20 mouse cellular contexts compared by ENCODE assay signal in genomic region chr14:122305132-122305531, GRCm38 (mm10).
A peak's percentile ranks its signal among the peaks of the same experiment; 100 is the strongest.
DNase-seq lines count a peak whose midpoint lies in the region; ATAC-seq and TF ChIP-seq lines count a peak whose summit lies in the region.
"Had no signal": no experiment of that assay in that cellular context is flagged by ENCODE, and none has a peak within 500 bp of the region (broad histone marks: within the 10 kb centered on the region; RNA-seq: fewer than 3 reads in every experiment).

No protein-coding gene starts in this region.

- no peak overlapping the region for H3K9ac ChIP-seq in forebrain, embryonic 14.5 days (ENCODE audit: low read length)
- no peak overlapping the region for H3K9ac ChIP-seq in hindbrain, postnatal 0 days (replicated peaks; ENCODE audit: low read length)
- H3K9ac ChIP-seq in midbrain, postnatal 0 days (replicated peaks; ENCODE audit: low read length, poor library complexity, severe bottlenecking): no peak overlapping the region
- H3K9ac ChIP-seq: kidney, embryonic 15.5 days; limb, embryonic 12.5 days; liver, embryonic 12.5 days; stomach, embryonic 15.5 days had no signal

- no peak overlapping the region for H3K4me2 ChIP-seq in forebrain, embryonic 14.5 days (ENCODE audit: low read length)
- no peak overlapping the region for H3K4me2 ChIP-seq in hindbrain, postnatal 0 days (ENCODE audit: low read depth, low read length)
- H3K4me2 ChIP-seq in midbrain, postnatal 0 days (ENCODE audit: low read depth, low read length, poor library complexity, severe bottlenecking): no peak overlapping the region
- H3K4me2 ChIP-seq: kidney, embryonic 15.5 days; limb, embryonic 12.5 days; liver, embryonic 12.5 days; stomach, embryonic 15.5 days had no signal

- DNase-seq in forebrain, embryonic 14.5 days (ENCODE audit: low spot score): peak; percentile 50
- no peak for DNase-seq in forebrain, embryonic 10.5 days (ENCODE audit: extremely low spot score, low spot score)
- peak; percentile 63 for DNase-seq in hindbrain, postnatal 0 days (ENCODE audit: low spot score)
- no peak for DNase-seq in hindbrain, embryonic 10.5 days (ENCODE audit: low spot score)
- peak; percentile 31 for DNase-seq in midbrain, postnatal 0 days (ENCODE audit: low spot score)
- DNase-seq in midbrain, embryonic 10.5 days (ENCODE audit: low spot score): no peak
- peak; percentile 69 to 73 for DNase-seq in right cerebral cortex, postnatal 10 days (ENCODE audit: low spot score in 2 of 2)
- no peak for DNase-seq in embryonic facial prominence, embryonic 10.5 days (ENCODE audit: low spot score)
- DNase-seq: adrenal gland, adult 8-10 months; cerebellum, adult 11 months; cerebellum, postnatal 10 days; lung, adult 2 months; retina, postnatal 1 day had no signal

- no peak for TF ChIP-seq CTCF in hindbrain, postnatal 0 days (IDR thresholded peaks at IDR 0.05; ENCODE audit: low read depth)
- no peak for TF ChIP-seq CTCF in midbrain, postnatal 0 days (IDR thresholded peaks at IDR 0.05)

- H3K4me1 ChIP-seq in forebrain, embryonic 14.5 days (ENCODE audit: control insufficient read depth, insufficient read depth, low read length): no peaks in the 10 kb centered on the region
- H3K4me1 ChIP-seq in forebrain, embryonic 10.5 days: peaks cover 10% of the 10 kb centered on the region; the same call in 1 of the 2 replicates
- H3K4me1 ChIP-seq in hindbrain, postnatal 0 days (ENCODE audit: insufficient read depth, low read length): 0 out of 2 replicates have a peak, but pooled peaks cover 3% of the 10 kb centered on the region
- peaks cover 7% of the 10 kb centered on the region; the same call in 1 of the 2 replicates for H3K4me1 ChIP-seq in hindbrain, embryonic 10.5 days (replicated peaks)
- 0 out of 2 replicates have a peak, but pooled peaks cover 3% of the 10 kb centered on the region for H3K4me1 ChIP-seq in midbrain, postnatal 0 days (ENCODE audit: insufficient read depth, low read length)
- peaks cover 17% of the 10 kb centered on the region for H3K4me1 ChIP-seq in midbrain, embryonic 10.5 days
- peaks cover 3% of the 10 kb centered on the region; the same call in 1 of the 2 replicates for H3K4me1 ChIP-seq in embryonic facial prominence, embryonic 10.5 days
- H3K4me1 ChIP-seq: kidney, embryonic 15.5 days; limb, embryonic 12.5 days; liver, embryonic 12.5 days; stomach, embryonic 15.5 days had no signal

- whole genome bisulfite sequencing in forebrain, embryonic 14.5 days: 52% methylated on average over 8 of the region's 8 CpGs
- 84% methylated on average over 8 of the region's 8 CpGs for WGBS in forebrain, embryonic 10.5 days
- WGBS in hindbrain, postnatal 0 days: 41% methylated on average over 8 of the region's 8 CpGs
- WGBS in hindbrain, embryonic 10.5 days: 70% methylated on average over 8 of the region's 8 CpGs
- WGBS in midbrain, postnatal 0 days: 41% methylated on average over 8 of the region's 8 CpGs
- 73% methylated on average over 8 of the region's 8 CpGs for WGBS in midbrain, embryonic 10.5 days
- WGBS in embryonic facial prominence, embryonic 10.5 days: 83% methylated on average over 8 of the region's 8 CpGs

- H3K27me3 ChIP-seq in forebrain, embryonic 14.5 days (replicated peaks; ENCODE audit: control insufficient read depth, insufficient read depth, low read length): no peaks in the 10 kb centered on the region
- H3K27me3 ChIP-seq in forebrain, embryonic 10.5 days (ENCODE audit: poor library complexity, severe bottlenecking): peaks cover 3% of the 10 kb centered on the region; the same call in 1 of the 2 replicates
- H3K27me3 ChIP-seq in hindbrain, postnatal 0 days (ENCODE audit: insufficient read depth, low read length): no peaks in the 10 kb centered on the region
- no peaks in the 10 kb centered on the region for H3K27me3 ChIP-seq in hindbrain, embryonic 10.5 days (ENCODE audit: insufficient read depth, poor library complexity, severe bottlenecking)
- no peaks in the 10 kb centered on the region for H3K27me3 ChIP-seq in midbrain, postnatal 0 days (ENCODE audit: insufficient read depth, low read length)
- H3K27me3 ChIP-seq in midbrain, embryonic 10.5 days (ENCODE audit: low read depth, poor library complexity, severe bottlenecking): peaks cover 31% of the 10 kb centered on the region; the same call in 1 of the 2 replicates
- peaks cover 5% of the 10 kb centered on the region; the same call in 1 of the 2 replicates for H3K27me3 ChIP-seq in embryonic facial prominence, embryonic 10.5 days (replicated peaks; ENCODE audit: low read depth, poor library complexity, severe bottlenecking)
- H3K27me3 ChIP-seq: kidney, embryonic 15.5 days; limb, embryonic 12.5 days; liver, embryonic 12.5 days; stomach, embryonic 15.5 days had no signal

- no peak; the same call in 1 of the 2 replicates for ATAC-seq in forebrain, embryonic 14.5 days
- no peak for ATAC-seq in hindbrain, postnatal 0 days
- peak; percentile 61; the same call in 1 of the 2 replicates for ATAC-seq in midbrain, postnatal 0 days (ENCODE audit: low FRiP score)
- ATAC-seq: intestine, embryonic 16.5 days; liver, embryonic 12.5 days had no signal

- H3K36me3 ChIP-seq in forebrain, embryonic 14.5 days (ENCODE audit: control insufficient read depth, insufficient read depth, low read length): no peaks in the 10 kb centered on the region
- no peaks in the 10 kb centered on the region for H3K36me3 ChIP-seq in forebrain, embryonic 10.5 days (replicated peaks)
- no peaks in the 10 kb centered on the region for H3K36me3 ChIP-seq in hindbrain, postnatal 0 days (ENCODE audit: insufficient read depth, low read length)
- no peaks in the 10 kb centered on the region for H3K36me3 ChIP-seq in hindbrain, embryonic 10.5 days
- no peaks in the 10 kb centered on the region for H3K36me3 ChIP-seq in midbrain, postnatal 0 days (ENCODE audit: insufficient read depth, low read length)
- H3K36me3 ChIP-seq in midbrain, embryonic 10.5 days: no peaks in the 10 kb centered on the region
- H3K36me3 ChIP-seq in embryonic facial prominence, embryonic 10.5 days (replicated peaks): no peaks in the 10 kb centered on the region
- H3K36me3 ChIP-seq: kidney, embryonic 15.5 days; limb, embryonic 12.5 days; liver, embryonic 12.5 days; stomach, embryonic 15.5 days had no signal

- no peak overlapping the region for H3K4me3 ChIP-seq in forebrain, embryonic 14.5 days (ENCODE audit: low read depth, low read length)
- no peak overlapping the region for H3K4me3 ChIP-seq in forebrain, embryonic 10.5 days
- no peak overlapping the region for H3K4me3 ChIP-seq in hindbrain, postnatal 0 days (ENCODE audit: low read length)
- H3K4me3 ChIP-seq in hindbrain, embryonic 10.5 days: no peak overlapping the region
- H3K4me3 ChIP-seq in midbrain, postnatal 0 days (ENCODE audit: low read depth, low read length): no peak overlapping the region
- H3K4me3 ChIP-seq in midbrain, embryonic 10.5 days: no peak overlapping the region
- no peak overlapping the region for H3K4me3 ChIP-seq in embryonic facial prominence, embryonic 10.5 days
- H3K4me3 ChIP-seq: kidney, embryonic 15.5 days; left cerebral cortex, adult 2 months; limb, embryonic 12.5 days; liver, embryonic 12.5 days; myocyte; stomach, embryonic 15.5 days had no signal

- H3K27ac ChIP-seq in forebrain, embryonic 14.5 days (ENCODE audit: low read depth, low read length): no peak overlapping the region
- no peak overlapping the region for H3K27ac ChIP-seq in forebrain, embryonic 10.5 days
- no peak overlapping the region for H3K27ac ChIP-seq in hindbrain, postnatal 0 days
- H3K27ac ChIP-seq in hindbrain, embryonic 10.5 days: no peak overlapping the region
- H3K27ac ChIP-seq in midbrain, postnatal 0 days (ENCODE audit: low read depth, low read length): no peak overlapping the region
- H3K27ac ChIP-seq in midbrain, embryonic 10.5 days (replicated peaks): no peak overlapping the region
- H3K27ac ChIP-seq in embryonic facial prominence, embryonic 10.5 days (replicated peaks): no peak overlapping the region
- H3K27ac ChIP-seq: kidney, embryonic 15.5 days; left cerebral cortex, adult 2 months; limb, embryonic 12.5 days; liver, embryonic 12.5 days; stomach, embryonic 15.5 days had no signal

- H3K9me3 ChIP-seq in forebrain, embryonic 14.5 days (replicated peaks; ENCODE audit: control insufficient read depth, low read length): no peaks in the 10 kb centered on the region
- H3K9me3 ChIP-seq in forebrain, embryonic 10.5 days: no peaks in the 10 kb centered on the region
- no peaks in the 10 kb centered on the region for H3K9me3 ChIP-seq in hindbrain, postnatal 0 days (ENCODE audit: low read length)
- no peaks in the 10 kb centered on the region for H3K9me3 ChIP-seq in hindbrain, embryonic 10.5 days
- H3K9me3 ChIP-seq in midbrain, postnatal 0 days (ENCODE audit: low read length): no peaks in the 10 kb centered on the region
- H3K9me3 ChIP-seq in midbrain, embryonic 10.5 days (replicated peaks): no peaks in the 10 kb centered on the region
- no peaks in the 10 kb centered on the region for H3K9me3 ChIP-seq in embryonic facial prominence, embryonic 10.5 days
- H3K9me3 ChIP-seq: kidney, embryonic 15.5 days; limb, embryonic 12.5 days; liver, embryonic 12.5 days; stomach, embryonic 15.5 days had no signal

Comparison
In these comparisons a context has a peak if more than half of its experiments do, and no peak if none do; other contexts are left out.
1. DNase-seq: peak in forebrain, embryonic 14.5 days (single experiment), hindbrain, postnatal 0 days (single experiment), midbrain, postnatal 0 days (single experiment) and right cerebral cortex, postnatal 10 days (2 of 2); none in forebrain, embryonic 10.5 days (single experiment), hindbrain, embryonic 10.5 days (single experiment), midbrain, embryonic 10.5 days (single experiment) and embryonic facial prominence, embryonic 10.5 days (single experiment).